Mouse (Mus musculus) intestine, postnatal 0 days (tissue): ENCODE results near the gene Zfp277. TPM values are rescaled to one million over a fixed set of nuclear protein-coding genes. Genes with fewer than 3 reads are reported as not detected.

ENCODE experiments used
- ATAC-seq: fragments of 200-750 bp; cut with Nextera tagmentation; 2 replicates; pipeline ENCODE4 v1.8.0; 2017; ENCODE audit warnings: mild to moderate bottlenecking, moderate TSS enrichment, moderate library complexity
- H3K27ac ChIP-seq: fragments of 300-500 bp; sonication (generic); 2 replicates; pipeline ENCODE4 v1.5.1; 2014; ENCODE audit warnings: mild to moderate bottlenecking, low read depth, low read length, moderate library complexity
- H3K27me3 ChIP-seq: fragments of 300-500 bp; sonication (generic); replicated peaks from 2 replicates; pipeline ENCODE4 v1.6.1; 2014; ENCODE audit warnings: low read length, mixed read lengths; ENCODE audit not compliant: control insufficient read depth, insufficient read depth
- H3K36me3 ChIP-seq: fragments of 300-500 bp; sonication (generic); 2 replicates; pipeline ENCODE4 v1.6.1; 2014; ENCODE audit warnings: mild to moderate bottlenecking, moderate library complexity; ENCODE audit not compliant: control insufficient read depth, insufficient read depth
- H3K4me1 ChIP-seq: fragments of 300-500 bp; sonication (generic); replicated peaks from 2 replicates; pipeline ENCODE4 v1.6.1; 2014; ENCODE audit warnings: antibody characterized with exemption, low read length, mixed read lengths; ENCODE audit not compliant: control insufficient read depth, insufficient read depth
- H3K4me2 ChIP-seq: fragments of 300-500 bp; sonication (generic); replicated peaks from 2 replicates; pipeline ENCODE4 v1.6.1; 2014; ENCODE audit warnings: low read depth, mild to moderate bottlenecking, moderate library complexity
- H3K4me3 ChIP-seq: fragments of 300-500 bp; sonication (generic); 2 replicates; pipeline ENCODE4 v1.5.1; 2014; ENCODE audit warnings: low read depth, low read length
- H3K9ac ChIP-seq: fragments of 300-500 bp; sonication (generic); 2 replicates; pipeline ENCODE4 v1.6.1; 2014; ENCODE audit warnings: mild to moderate bottlenecking, low read depth, low read length
- H3K9me3 ChIP-seq: fragments of 300-500 bp; sonication (generic); 2 replicates; pipeline ENCODE4 v1.6.1; 2016; ENCODE audit warnings: mixed run types; ENCODE audit not compliant: control insufficient read depth
- CTCF ChIP-seq: sonication (generic); IDR thresholded peaks from 2 replicates; pipeline ENCODE4 v1.5.1; 2016; ENCODE audit warnings: low read depth, mild to moderate bottlenecking, control low read depth, antibody characterized with exemption, moderate library complexity
- WGBS: fragments of 180-500 bp; shearing (Covaris S2); extraction: QIAGEN DNeasy Blood & Tissue Kit; methylation state at CpG from one replicate; pipeline ENCODE4 v1.1.7; 2014; 5-methylcytosine and 5-hydroxymethylcytosine counted together
- polyA plus RNA-seq: library from polyadenylated mRNA; unstranded; fragments of >200 nt; fragmentation: Nextera tagmentation; extraction: Ambion mirVana; gene quantifications from 2 replicates; pipeline ENCODE4 v1.2.1, GENCODE M21; 2015

Gene Zfp277
- polyA plus RNA-seq, 1 experiment from 2014 or later, result 19.9 TPM

GRCm38 (mm10) chr12:40325582-40325981 is 120.1 kb downstream of the Zfp277 start:
- H3K9ac ChIP-seq, result no peak overlapping the region
- TF ChIP-seq CTCF, result no peak
- H3K9me3 ChIP-seq, result no peaks in the 10 kb centered on the region
- H3K27ac ChIP-seq, result no peak overlapping the region
- no peaks in the 10 kb centered on the region for H3K4me1 ChIP-seq
- H3K4me2 ChIP-seq, result no peak overlapping the region
- no peaks in the 10 kb centered on the region for H3K27me3 ChIP-seq
- ATAC-seq, result no peak
- H3K4me3 ChIP-seq, result no peak overlapping the region
- 91% methylated on average over 5 of the region's 5 CpGs for WGBS
- 0 out of 2 replicates have a peak, but pooled peaks cover 10% of the 10 kb centered on the region for H3K36me3 ChIP-seq

- Histone ChIP-seq H3K36me3 (peaks cover 15% of the 10 kb centered on the region; the same call in 1 of the 2 replicates), H3K9me3 (no peaks in the 10 kb centered on the region), H3K27me3 (no peaks in the 10 kb centered on the region), H3K9ac (no peak overlapping the region), H3K27ac (no peak overlapping the region), H3K4me2 (no peak overlapping the region), H3K4me3 (no peak overlapping the region), H3K4me1 (no peaks in the 10 kb centered on the region)
- WGBS, result 93% methylated on average over 5 of the region's 5 CpGs
- TF ChIP-seq CTCF, result no peak
- no peak for ATAC-seq
These were observed 120.9 kb downstream of the Zfp277 start for GRCm38 (mm10) chr12:40324819-40325218.

- Histone ChIP-seq H3K27ac (no peak overlapping the region), H3K4me2 (no peak overlapping the region), H3K27me3 (no peaks in the 10 kb centered on the region), H3K9me3 (no peaks in the 10 kb centered on the region), H3K4me1 (no peaks in the 10 kb centered on the region), H3K4me3 (no peak overlapping the region), H3K9ac (no peak overlapping the region), H3K36me3 (peaks cover 10% of the 10 kb centered on the region)
- no peak for ATAC-seq
- 79% methylated on average over 2 of the region's 2 CpGs for WGBS
- TF ChIP-seq CTCF, result no peak
These were observed 130.6 kb downstream of the Zfp277 start for GRCm38 (mm10) chr12:40315146-40315545.

- no peak for ATAC-seq
- Histone ChIP-seq H3K9me3 (no peaks in the 10 kb centered on the region), H3K4me1 (no peaks in the 10 kb centered on the region), H3K27ac (no peak overlapping the region), H3K27me3 (no peaks in the 10 kb centered on the region), H3K36me3 (no peaks in the 10 kb centered on the region), H3K4me3 (no peak overlapping the region), H3K9ac (no peak overlapping the region), H3K4me2 (no peak overlapping the region)
- no peak for TF ChIP-seq CTCF
- 58% methylated on average over 6 of the region's 6 CpGs for WGBS
These were observed 141.7 kb downstream of the Zfp277 start for GRCm38 (mm10) chr12:40303960-40304359.

- Histone ChIP-seq H3K4me1 (no peaks in the 10 kb centered on the region), H3K27ac (no peak overlapping the region), H3K9ac (no peak overlapping the region), H3K4me3 (no peak overlapping the region), H3K27me3 (no peaks in the 10 kb centered on the region), H3K9me3 (no peaks in the 10 kb centered on the region), H3K4me2 (no peak overlapping the region), H3K36me3 (no peaks in the 10 kb centered on the region)
- ATAC-seq, result no peak
- WGBS, result 71% methylated on average over 3 of the region's 3 CpGs
- no peak for TF ChIP-seq CTCF
These were observed 147.1 kb downstream of the Zfp277 start for GRCm38 (mm10) chr12:40298636-40299035.

- no peaks in the 10 kb centered on the region for H3K27me3 ChIP-seq
- no peak overlapping the region for H3K4me3 ChIP-seq
- ATAC-seq, result no peak
- no peaks in the 10 kb centered on the region for H3K36me3 ChIP-seq
- H3K4me2 ChIP-seq, result no peak overlapping the region
- TF ChIP-seq CTCF, result no peak
- no peaks in the 10 kb centered on the region for H3K9me3 ChIP-seq
- WGBS, result 69% methylated on average over 4 of the region's 4 CpGs
- no peaks in the 10 kb centered on the region for H3K4me1 ChIP-seq
- no peak overlapping the region for H3K9ac ChIP-seq
- H3K27ac ChIP-seq, result no peak overlapping the region
These were observed 159.2 kb downstream of the Zfp277 start for GRCm38 (mm10) chr12:40286539-40286938.
